Mouse (Mus musculus) heart, adult 9 months (tissue): ENCODE results near the gene Rab31.

Experiments
- DNase-seq, 2 experiments: peaks; one replicate each; pipeline ENCODE4 v3.0.0; 2022; ENCODE audit warnings: low spot score in 2 of 2

Rab31 gene

GRCm38 (mm10) chr17:65771951-65772934, at the start of gene Rab31:
Gene Rab31, minus strand, starts transcription at chr17:65772752.
- DNase-seq = peak; percentile 90

GRCm38 (mm10) chr17:65820197-65820596, 47.6 kb upstream of the Rab31 start:
- DNase-seq = no peak

DNA sequence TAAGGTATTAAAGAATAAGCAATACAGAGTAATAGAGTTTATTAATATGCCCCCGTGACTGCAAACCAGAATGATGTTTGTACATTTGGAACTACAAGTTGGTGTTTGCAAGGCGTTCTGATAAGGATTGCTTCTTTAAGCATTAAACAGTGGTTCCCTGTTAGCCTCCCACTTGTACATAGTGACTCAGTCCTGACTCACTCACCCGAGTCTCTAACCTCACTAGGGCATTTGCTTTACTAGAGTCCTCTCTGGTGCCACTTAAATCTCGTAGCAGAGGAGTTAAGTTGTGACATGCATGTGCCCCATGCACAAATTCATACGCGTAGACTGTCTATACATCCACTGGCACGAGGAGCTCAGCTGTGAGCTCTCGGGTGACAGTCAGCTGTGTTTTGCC, 41.2 kb upstream of the Rab31 start:
- DNase-seq = no peak

GRCm38 (mm10) chr17:65811032-65811431, 38.5 kb upstream of the Rab31 start:
- DNase-seq = no peak

GRCm38 (mm10) chr17:65806416-65806815, 33.9 kb upstream of the Rab31 start:
- no peak for DNase-seq

DNA sequence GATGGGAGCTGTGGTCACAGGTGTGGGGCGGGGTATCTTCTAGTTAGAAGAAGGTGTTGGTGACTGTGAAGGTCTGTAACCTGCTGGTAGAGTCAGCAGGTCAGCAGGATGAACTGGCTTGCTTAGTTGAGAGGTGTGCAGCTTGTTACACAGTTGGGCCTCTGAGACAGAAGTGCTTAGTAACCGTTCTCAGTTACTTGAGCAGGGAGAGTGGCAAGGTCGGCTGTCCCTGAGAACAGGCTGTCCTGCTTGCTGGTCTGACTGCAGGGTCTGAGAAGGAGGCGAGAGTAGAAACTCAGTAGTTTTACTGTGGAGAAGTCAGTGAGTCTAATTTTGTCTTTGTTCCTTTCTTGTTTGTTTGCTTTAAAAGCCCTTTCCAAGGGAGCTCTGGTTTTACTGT, 33.4 kb upstream of the Rab31 start:
- DNase-seq = no peak

DNA sequence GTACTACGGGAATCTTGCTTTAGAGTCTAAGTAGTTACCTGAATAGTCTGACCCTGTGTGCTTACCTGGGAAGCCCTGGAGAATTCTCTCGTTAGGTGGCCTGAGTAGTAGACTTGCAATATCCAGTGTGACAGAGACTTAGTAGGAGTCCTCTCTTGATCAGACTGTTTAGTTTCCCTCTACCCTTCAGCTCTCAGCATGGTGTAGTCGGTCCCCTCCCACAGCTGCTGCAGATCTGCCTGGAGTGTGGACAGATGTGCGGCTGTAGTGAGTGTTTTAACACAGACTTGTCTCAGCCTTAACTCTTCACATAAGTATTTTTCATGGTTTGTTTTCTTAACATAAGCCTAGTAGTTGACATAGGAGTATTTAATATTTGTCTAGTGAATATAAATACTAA, 29.5 kb upstream of the Rab31 start:
- no peak for DNase-seq

- no peak for DNase-seq
Observed at GRCm38 (mm10) chr17:65800451-65800850, 27.9 kb upstream of the Rab31 start.

DNA sequence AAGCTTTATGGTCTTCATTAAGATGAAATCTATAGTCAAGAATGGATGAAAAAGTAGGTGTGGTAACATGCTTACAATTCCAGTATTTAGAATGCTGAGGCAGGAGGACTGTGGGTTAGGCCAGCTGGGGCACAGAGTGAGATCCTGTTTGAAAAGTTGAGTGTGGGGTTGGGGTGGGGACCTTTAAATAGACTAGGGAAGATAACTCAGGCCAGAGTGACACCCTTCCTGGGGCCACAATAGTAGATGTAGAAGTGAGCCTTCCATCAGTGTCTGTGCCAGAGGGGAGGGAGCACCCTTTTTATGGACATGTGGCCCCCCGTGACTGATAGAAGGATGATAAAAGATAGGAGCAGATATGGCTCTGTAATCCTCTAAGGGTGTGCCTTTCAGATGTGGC, 26.8 kb upstream of the Rab31 start:
- no peak for DNase-seq

DNA sequence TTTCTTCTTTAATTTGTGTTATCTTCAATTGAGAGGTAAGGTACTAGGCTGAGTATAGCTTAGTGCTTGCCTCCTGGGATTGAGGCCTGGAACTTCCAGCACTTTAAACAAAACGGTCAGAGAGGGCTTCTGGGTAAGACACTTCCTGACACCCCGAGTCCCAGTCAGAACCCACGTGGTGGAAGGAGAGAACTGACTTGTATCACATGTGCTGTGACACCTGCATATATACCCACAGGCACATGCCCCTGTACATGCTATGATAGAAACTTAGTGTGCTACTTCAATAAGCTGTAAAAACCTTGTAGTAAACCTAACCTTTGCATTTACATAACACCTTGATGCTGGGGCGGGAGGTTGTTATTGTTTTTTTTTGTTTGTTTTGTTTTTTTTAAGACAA, 25.9 kb upstream of the Rab31 start:
- no peak for DNase-seq

GRCm38 (mm10) chr17:65796056-65796455, 23.5 kb upstream of the Rab31 start:
- DNase-seq = no peak

DNA sequence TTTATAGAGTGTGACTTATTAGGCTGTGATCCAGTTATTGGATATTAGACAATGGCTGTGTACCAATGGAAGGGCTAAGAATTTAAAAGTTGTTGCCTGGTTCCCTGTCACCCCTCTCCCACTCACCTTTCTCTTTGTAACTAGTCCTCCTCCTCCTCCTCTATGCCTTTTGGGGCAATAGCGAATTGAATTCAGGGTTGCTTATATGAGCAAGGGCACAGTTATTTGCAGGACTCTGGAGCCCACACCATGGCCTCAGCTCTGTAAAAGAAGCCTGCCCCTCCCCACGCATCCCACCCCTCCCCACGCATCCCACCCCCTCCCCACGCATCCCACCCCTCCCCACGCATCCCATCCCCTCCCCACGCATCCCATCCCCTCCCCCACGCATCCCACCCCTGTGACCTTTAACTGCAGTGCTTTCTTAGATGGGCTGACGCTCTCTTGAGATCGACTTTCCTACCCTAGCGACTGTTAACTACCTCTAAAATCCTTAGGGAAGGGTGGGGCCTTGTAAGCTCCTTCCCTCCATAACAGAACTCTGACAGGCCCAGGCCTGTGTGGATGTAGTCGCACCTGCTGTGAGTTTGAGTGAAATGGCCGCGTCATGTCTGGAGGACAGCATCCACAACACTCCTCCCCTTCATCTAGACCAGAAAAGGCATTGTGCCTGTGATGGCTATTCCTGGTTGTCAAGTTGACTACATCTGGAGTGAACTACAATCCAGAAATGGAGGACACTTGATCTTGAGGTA, 21.7 kb upstream of the Rab31 start:
- no peak for DNase-seq

DNA sequence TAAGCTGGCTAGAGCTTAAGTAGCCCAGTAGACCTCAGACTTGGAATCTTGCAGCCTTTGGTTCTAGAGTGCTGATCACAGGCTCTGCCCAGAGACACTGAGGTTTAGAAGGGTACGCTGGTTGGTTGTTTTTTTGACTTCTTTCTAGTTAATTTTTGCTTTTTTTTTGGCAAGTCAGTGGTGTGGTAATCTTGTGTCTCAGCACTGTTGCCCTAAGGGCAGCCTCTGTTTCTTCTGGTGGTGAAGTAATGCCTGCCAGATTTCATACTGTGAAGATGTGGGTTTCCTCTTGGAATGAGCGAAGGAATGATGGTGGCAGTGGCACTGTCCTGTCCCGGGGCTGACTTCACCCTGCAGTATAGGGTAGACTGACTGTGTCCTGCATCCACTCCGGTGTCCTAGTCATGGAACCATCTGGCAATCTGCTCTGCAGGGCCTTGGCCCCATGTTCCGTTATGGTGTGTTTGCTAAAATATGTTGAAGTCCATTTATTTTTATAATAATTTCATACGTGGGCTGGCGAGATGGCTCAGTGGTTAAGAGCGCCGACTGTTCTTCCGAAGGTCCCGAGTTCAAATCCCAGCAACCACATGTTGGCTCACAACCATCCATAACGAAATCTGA, 20.9 kb upstream of the Rab31 start:
- no peak for DNase-seq

DNA sequence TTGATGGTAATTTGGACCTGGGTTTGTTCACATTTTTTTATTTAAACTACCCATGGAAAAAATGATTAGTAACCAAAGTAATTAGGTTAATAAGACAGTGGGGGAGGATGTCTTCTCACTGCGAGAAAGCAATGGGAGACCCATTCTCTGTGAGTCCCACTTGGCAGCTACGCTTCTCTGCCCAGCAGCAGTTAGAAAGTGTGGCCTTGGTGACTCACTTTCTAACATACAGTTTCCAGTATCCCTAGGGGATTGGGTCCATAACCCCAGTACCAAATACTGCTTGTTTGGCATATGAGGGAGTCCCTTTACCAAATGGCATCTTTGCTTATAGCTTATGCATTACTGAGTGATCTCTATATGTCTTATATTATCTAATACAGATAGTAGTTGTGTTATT, 18.6 kb upstream of the Rab31 start:
- no peak for DNase-seq

DNA sequence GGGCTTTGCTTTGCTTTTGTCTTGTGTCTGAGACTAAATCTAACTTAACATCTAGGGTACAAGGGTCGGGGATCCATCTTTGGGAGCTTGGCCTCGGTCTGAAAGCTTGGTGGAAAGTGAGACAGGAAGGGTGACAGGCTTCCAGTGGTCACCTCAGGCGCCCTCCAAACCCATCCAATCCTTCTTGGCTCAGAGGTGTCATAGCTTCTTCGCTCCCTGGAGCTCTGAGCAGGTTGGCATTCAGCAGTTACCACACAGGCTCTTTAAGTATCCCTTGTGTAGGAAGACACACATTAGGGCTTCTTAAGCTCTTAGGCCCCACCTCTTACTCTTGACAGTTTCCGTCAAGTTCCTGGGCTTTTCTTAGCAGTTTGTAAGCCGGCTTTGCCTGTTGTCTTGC, 17.0 kb upstream of the Rab31 start:
- DNase-seq = no peak

DNA sequence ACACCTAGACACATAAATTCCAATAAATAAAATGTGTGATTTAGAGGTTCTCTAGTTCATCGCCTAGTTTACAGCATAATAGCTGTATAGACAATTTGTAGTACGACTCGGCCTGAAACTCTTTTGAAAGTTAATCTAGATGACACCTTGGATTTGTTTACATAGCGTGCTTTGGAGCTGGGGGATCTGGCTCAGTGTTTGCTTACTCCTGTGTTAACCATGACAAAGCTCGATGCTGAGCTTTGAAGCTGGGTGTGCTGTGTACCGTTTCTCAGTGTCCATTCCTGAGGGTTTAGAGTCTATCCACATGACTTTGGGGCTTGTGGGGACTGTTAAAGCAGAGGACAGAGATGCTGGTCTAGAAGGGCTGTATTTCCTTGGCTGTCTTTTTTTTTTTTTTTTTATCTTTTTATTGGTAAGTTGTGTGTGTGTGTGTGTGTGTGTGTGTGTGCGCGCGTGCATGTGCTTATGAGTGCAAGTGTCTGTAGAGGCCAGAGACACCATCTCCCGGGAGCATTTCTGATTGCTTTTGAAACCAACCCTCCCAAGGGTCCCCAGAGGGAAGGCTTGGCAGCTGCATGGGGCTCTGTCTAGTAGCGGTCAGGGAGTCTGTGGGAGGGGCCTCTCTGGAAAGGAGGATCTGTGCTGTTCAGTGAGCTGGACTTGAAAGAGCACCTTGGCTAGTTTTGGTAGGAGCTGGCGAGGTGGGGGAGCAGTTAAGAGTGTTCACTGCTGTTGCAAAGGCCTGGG, 16.2 kb upstream of the Rab31 start:
- DNase-seq = peak; percentile 75 to 80

- DNase-seq = no peak
Observed at GRCm38 (mm10) chr17:65787261-65787660, 14.7 kb upstream of the Rab31 start.

DNA sequence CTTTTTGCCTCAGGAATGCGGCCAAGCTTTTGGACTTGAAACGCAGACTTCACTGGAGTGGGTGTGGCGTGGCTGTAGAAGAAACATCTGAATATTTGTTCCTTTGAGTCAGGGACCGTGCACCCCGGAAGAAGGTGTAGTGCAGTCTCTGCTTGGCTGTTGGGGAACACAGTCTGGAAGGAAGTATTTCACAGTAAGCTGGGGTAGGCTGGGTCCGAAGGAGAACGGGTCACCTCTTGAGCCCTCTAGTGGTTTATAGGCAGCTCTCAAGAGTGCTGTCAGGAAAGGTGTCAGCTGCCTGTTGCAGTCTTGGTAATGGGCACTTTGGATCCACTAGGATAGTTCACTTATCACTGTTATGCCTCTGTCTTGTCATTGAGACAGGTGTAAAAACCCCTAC, 13.7 kb upstream of the Rab31 start:
- DNase-seq = peak in 1 of 2 experiments; percentile 31

DNA sequence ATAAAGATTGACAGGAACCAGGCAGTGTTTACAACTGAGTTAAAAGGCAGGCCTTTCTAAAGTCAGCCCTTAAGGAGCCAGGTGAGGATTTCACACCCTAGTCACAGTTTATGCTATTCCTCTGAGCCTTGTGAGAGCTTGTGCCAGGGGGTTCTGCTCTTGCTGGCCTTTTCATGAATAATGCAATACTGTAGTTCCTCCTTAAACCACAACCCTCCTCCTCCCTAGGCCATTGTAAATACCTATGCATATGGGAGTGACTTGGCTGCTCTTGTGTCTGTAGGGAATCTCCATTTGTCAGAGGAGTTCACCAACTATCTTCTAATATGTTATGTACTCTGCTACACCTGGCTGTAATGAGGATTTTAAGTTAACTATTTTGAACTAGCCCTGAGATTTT, 13.2 kb upstream of the Rab31 start:
- DNase-seq = no peak

DNA sequence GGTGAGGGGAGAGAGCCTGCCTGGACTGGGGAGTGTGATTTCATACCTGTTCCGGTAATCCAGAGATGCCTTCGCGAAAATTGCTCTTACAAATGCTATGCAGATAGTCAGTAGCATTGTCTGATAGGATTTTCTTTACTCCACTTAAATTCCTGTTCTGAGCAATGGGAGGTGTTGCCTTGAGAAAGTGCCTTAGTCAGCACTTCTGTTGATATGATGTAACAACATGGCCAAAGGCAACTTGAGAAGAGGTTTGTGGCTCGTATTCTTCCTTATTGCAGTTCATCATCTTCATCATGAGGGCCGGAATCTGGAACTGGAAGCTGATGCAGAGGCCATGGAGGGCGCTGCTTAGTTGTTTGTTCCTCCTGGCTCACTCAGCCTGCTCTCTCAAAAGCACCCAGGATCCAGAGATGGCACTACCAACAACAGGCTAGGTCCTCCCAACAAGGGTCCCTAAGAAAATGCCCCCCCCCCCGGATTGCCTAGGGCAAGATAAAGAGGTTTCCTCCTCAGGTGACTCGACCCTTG, 12.1 kb upstream of the Rab31 start:
- no peak for DNase-seq
